Mouse (Mus musculus) spleen, adult 18-20 months (tissue): ENCODE measurements around the gene Tecpr2.

Experiments
- DNase-seq, 2 experiments: peaks; one replicate each; pipeline ENCODE4 v3.0.0; 2022; ENCODE audit warnings: mixed read lengths in 2 of 2

The Tecpr2 gene

GRCm38 (mm10) chr12:111008500-111009490 lies 119.7 kb downstream of the Tecpr2 start:
- no peak for DNase-seq

GRCm38 (mm10) chr12:111009615-111010257 lies 120.7 kb downstream of the Tecpr2 start:
- DNase-seq, result no peak

GRCm38 (mm10) chr12:111016807-111017206 lies 127.7 kb downstream of the Tecpr2 start:
- DNase-seq, result no peak

GRCm38 (mm10) chr12:111018068-111018467 lies 129.0 kb downstream of the Tecpr2 start:
- no peak for DNase-seq

GRCm38 (mm10) chr12:111019086-111019485 lies 130.0 kb downstream of the Tecpr2 start:
- no peak for DNase-seq

- no peak for DNase-seq
Observed at GRCm38 (mm10) chr12:111021138-111021537, 132.1 kb downstream of the Tecpr2 start.

- no peak for DNase-seq
Observed at GRCm38 (mm10) chr12:111021577-111021976, 132.5 kb downstream of the Tecpr2 start.
